Mouse (Mus musculus) cortical plate, adult 2 months (tissue): ENCODE measurements around the gene Tmem198b.

Experiments
- CTCF ChIP-seq: fragments of 200-500 bp; IDR thresholded peaks from 2 replicates; pipeline ENCODE4 v1.5.1; 2011; ENCODE audit warnings: mild to moderate bottlenecking, control low read depth, low read length; ENCODE audit not compliant: insufficient read depth; ENCODE audit errors: extremely low read depth
- POLR2A ChIP-seq: fragments of 200-500 bp; IDR thresholded peaks from 2 replicates; pipeline ENCODE4 v1.6.1; 2011; ENCODE audit warnings: mild to moderate bottlenecking, low read length, control low read depth; ENCODE audit not compliant: insufficient read depth; ENCODE audit errors: extremely low read depth

GRCm38 (mm10) chr10:128793258-128793657, 10.9 kb downstream of the Tmem198b start:
- TF ChIP-seq POLR2A (no peak), CTCF (no peak)
